Mouse (Mus musculus) forebrain, embryonic 16.5 days (tissue): ENCODE measurements at regions not wholly inside any gene's neighbourhood (a gene's known extent, or its start where the extent isn't known, plus 50 kb on each side); places are given as distances from the start of the nearest gene placed in this dataset. TPM values are rescaled to one million over a fixed set of nuclear protein-coding genes. Genes with fewer than 3 reads are reported as not detected.

ENCODE experiments used
- microRNA-seq: library from miRNA; unstranded; fragments of <30 nt; microRNA quantifications from one replicate; pipeline ENCODE4, GENCODE M21; 2017

Small RNA genes in the stretch of these regions (microRNA-seq; reads per million reads assigned to microRNA genes)
- not detected for gene Gm27392
